Mouse (Mus musculus) C3H10T1/2 (cell line): ENCODE data around the gene Ddx31. TPM values are rescaled to one million over a fixed set of nuclear protein-coding genes. Genes with fewer than 3 reads are reported as not detected.

Experiments used
- polyA plus RNA-seq, 2 experiments: library from polyadenylated mRNA; unstranded; fragments of >200 nt; fragmentation: generic; extraction: Trizol; gene quantifications; one replicate each; pipeline ENCODE4 v1.2.1; 2012; ENCODE audit warnings: missing spikeins in 2 of 2

Gene Ddx31
- 1 to 10 TPM; 2.5 to 3.8 TPM for polyA plus RNA-seq

GRCm38 (mm10) chr2:28840222-28840951 is at the start of gene Ddx31, which contains the start of gene Gtf3c4:
Gene Ddx31 (plus strand): TSS chr2:28840406.
Gene Gtf3c4 (minus strand): TSS chr2:28840360.

DNA sequence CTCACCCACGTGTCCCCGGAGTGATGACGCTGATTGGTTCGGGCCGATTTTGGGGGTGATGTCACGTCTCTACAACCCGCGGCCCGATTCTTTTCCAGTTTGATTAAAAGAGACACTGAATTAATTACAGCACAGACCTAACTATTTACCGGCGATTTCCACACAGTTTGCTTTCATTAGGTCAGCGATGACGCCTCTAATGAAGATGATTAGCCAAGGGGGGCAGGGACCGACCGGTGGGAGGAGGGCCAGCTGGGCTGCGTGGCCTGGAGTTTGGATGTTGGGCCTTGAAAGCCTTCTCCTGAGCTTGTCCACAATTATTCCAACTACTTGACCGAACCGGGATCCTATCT is 76.3 kb downstream of the Ddx31 start, which contains the start of gene Barhl1:
Gene Barhl1 (minus strand): TSS at position 156 of the 353 bp plus-strand sequence.

Other genes starting within 250 kb of the Ddx31 start
- gene Gfi1b, start 218.4 kb upstream of the Ddx31 start, polyA plus RNA-seq, result not detected
- gene Tsc1, start 199.2 kb upstream of the Ddx31 start, polyA plus RNA-seq, result 1 to 10 TPM; 1.9 to 7.6 TPM
- 1 to 10 TPM; 1.7 to 2.2 TPM for gene Spaca9, start 140.7 kb upstream of the Ddx31 start, polyA plus RNA-seq
- gene Ak8, start 140.2 kb upstream of the Ddx31 start, polyA plus RNA-seq, result under 1 TPM; 0.06 to 0.61 TPM
- gene Gtf3c4, start within 50 bp of the Ddx31 start, polyA plus RNA-seq, result 10 to 100 TPM in 1 of 2 experiments, 1 to 10 TPM in 1; 2.2 to 10.8 TPM
- gene Barhl1, start 76.3 kb downstream of the Ddx31 start, polyA plus RNA-seq, result under 1 TPM; 0.02 TPM
- gene Cfap77, start 214.7 kb downstream of the Ddx31 start, polyA plus RNA-seq, result under 1 TPM; 0.13 to 0.40 TPM
- gene Ttf1, start 219.9 kb downstream of the Ddx31 start, polyA plus RNA-seq, result 1 to 10 TPM in 1 of 2 experiments, under 1 TPM in 1; 0.47 to 5.6 TPM